In the genomic region with DNA sequence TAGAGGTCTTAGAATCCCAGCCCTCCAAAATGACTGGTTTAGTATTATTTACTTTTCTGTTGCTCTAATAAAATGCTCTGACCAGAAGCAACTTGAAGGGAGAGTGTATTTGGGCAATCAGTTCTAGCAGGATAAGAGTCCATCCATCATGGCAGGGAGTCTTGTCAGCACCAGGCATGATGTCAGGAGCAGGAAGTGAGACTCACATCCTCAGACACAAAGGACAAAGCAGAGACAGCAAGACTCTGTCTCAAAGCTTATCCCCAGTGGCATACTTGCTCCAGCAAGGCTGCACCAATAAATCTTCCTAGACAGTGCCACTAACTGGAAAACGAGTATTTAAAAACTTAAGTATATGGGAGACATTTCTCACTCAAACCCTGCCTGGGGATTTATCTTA, we compare ENCODE assay signal across 28 mouse cellular contexts. TPM values are rescaled to one million over a fixed set of nuclear protein-coding genes. Genes with fewer than 3 reads are reported as not detected.
DNase-seq lines count a peak whose midpoint lies in the region; ATAC-seq and TF ChIP-seq lines count a peak whose summit lies in the region.
"Had no signal": no experiment of that assay in that cellular context is flagged by ENCODE, and none has a peak within 500 bp of the region (broad histone marks: within the 10 kb centered on the region; RNA-seq: fewer than 3 reads in every experiment).

No protein-coding gene starts in this region.

- H3K4me3 ChIP-seq in kidney, embryonic 14.5 days (ENCODE audit: low read length) = no peak overlapping the region
- H3K4me3 ChIP-seq in lung, postnatal 0 days (ENCODE audit: low read depth, low read length) = no peak overlapping the region
- H3K4me3 ChIP-seq: erythroblast, embryonic 14.5 days; heart, embryonic 10.5 days; hindbrain, embryonic 12.5 days; intestine, embryonic 15.5 days; liver, embryonic 12.5 days had no signal

- no peaks in the 10 kb centered on the region for H3K9me3 ChIP-seq in kidney, embryonic 14.5 days (ENCODE audit: control insufficient read depth, low read length)
- H3K9me3 ChIP-seq in lung, postnatal 0 days (ENCODE audit: low read length) = no peaks in the 10 kb centered on the region
- H3K9me3 ChIP-seq: heart, embryonic 10.5 days; hindbrain, embryonic 12.5 days; intestine, embryonic 15.5 days; liver, embryonic 12.5 days had no signal

- ATAC-seq in kidney, embryonic 14.5 days (ENCODE audit: low FRiP score, low TSS enrichment) = no peak
- peak; percentile 26; the same call in 1 of the 2 replicates for ATAC-seq in lung, postnatal 0 days
- ATAC-seq: forebrain, postnatal 0 days; hindbrain, postnatal 0 days; intestine, embryonic 15.5 days; liver, embryonic 12.5 days; liver, postnatal 0 days; midbrain, embryonic 16.5 days had no signal

- H3K27ac ChIP-seq in kidney, embryonic 14.5 days (ENCODE audit: low read depth, low read length) = no peak overlapping the region
- H3K27ac ChIP-seq in lung, postnatal 0 days (ENCODE audit: low read length) = no peak overlapping the region
- H3K27ac ChIP-seq: heart, embryonic 10.5 days; hindbrain, embryonic 12.5 days; hindbrain, postnatal 0 days; intestine, embryonic 15.5 days; liver, embryonic 12.5 days; macrophage had no signal

- peaks cover 77% of the 10 kb centered on the region for H3K36me3 ChIP-seq in kidney, embryonic 14.5 days (ENCODE audit: control insufficient read depth, insufficient read depth, low read length)
- peaks cover 31% of the 10 kb centered on the region; the same call in 1 of the 2 replicates for H3K36me3 ChIP-seq in lung, postnatal 0 days (ENCODE audit: insufficient read depth, low read length)

- no peak for TF ChIP-seq EP300 in lung, postnatal 0 days (IDR thresholded peaks at IDR 0.05)

- H3K4me1 ChIP-seq in kidney, embryonic 14.5 days (ENCODE audit: control insufficient read depth, insufficient read depth, low read length) = no peaks in the 10 kb centered on the region
- no peaks in the 10 kb centered on the region for H3K4me1 ChIP-seq in lung, postnatal 0 days (ENCODE audit: insufficient read depth, low read depth, low read length)
- H3K4me1 ChIP-seq: heart, embryonic 10.5 days; hindbrain, embryonic 12.5 days; intestine, embryonic 15.5 days; liver, embryonic 12.5 days had no signal

- TF ChIP-seq CTCF in lung, postnatal 0 days (IDR thresholded peaks at IDR 0.05) = no peak

- peak; percentile 12 for DNase-seq in kidney, adult 11 months
- peak; percentile 26 for DNase-seq in lung, postnatal 0 days (ENCODE audit: low spot score)
- no peak for DNase-seq in lung, postnatal 10 days
- peak; percentile 27 for DNase-seq in embryo, embryonic 11 days
- no peak for DNase-seq in right cerebral cortex, postnatal 36 days (ENCODE audit: low spot score in 2 of 2)
- DNase-seq in right cerebral cortex, postnatal 14 days = no peak
- DNase-seq: adrenal gland, adult 2 months; B cell, adult 2 months; cerebellum, adult 8-10 months; cerebellum, postnatal 25 days; forebrain, postnatal 0 days; gastrocnemius, postnatal 14 days; heart, postnatal 36 days; layer of hippocampus, postnatal 36 days; left cerebral cortex, postnatal 4 days; liver, postnatal 0 days; right cerebral cortex, postnatal 4 days; thymus, postnatal 4 days had no signal

- 12% methylated on average over 1 of the region's 1 CpGs for WGBS in kidney, embryonic 14.5 days
- WGBS in lung, postnatal 0 days = 21% methylated on average over 1 of the region's 1 CpGs

- H3K4me2 ChIP-seq in kidney, embryonic 14.5 days (replicated peaks; ENCODE audit: low read depth, low read length) = no peak overlapping the region
- no peak overlapping the region for H3K4me2 ChIP-seq in lung, postnatal 0 days (replicated peaks; ENCODE audit: low read depth, low read length)
- H3K4me2 ChIP-seq: hindbrain, embryonic 12.5 days; intestine, embryonic 15.5 days; liver, embryonic 12.5 days; midbrain, embryonic 11.5 days had no signal

- H3K27me3 ChIP-seq in kidney, embryonic 14.5 days (ENCODE audit: control insufficient read depth, insufficient read depth, low read length) = no peaks in the 10 kb centered on the region
- no peaks in the 10 kb centered on the region for H3K27me3 ChIP-seq in lung, postnatal 0 days (replicated peaks; ENCODE audit: insufficient read depth, low read length)
- H3K27me3 ChIP-seq: hindbrain, embryonic 12.5 days; intestine, embryonic 15.5 days; liver, embryonic 12.5 days had no signal

- H3K9ac ChIP-seq in kidney, embryonic 14.5 days (ENCODE audit: low read depth, low read length) = no peak overlapping the region
- H3K9ac ChIP-seq in lung, postnatal 0 days (replicated peaks; ENCODE audit: low read depth) = no peak overlapping the region
- H3K9ac ChIP-seq: forebrain, postnatal 0 days; hindbrain, embryonic 12.5 days; intestine, embryonic 15.5 days; liver, embryonic 12.5 days; liver, postnatal 0 days had no signal

RNA-seq across cellular contexts. Expression of gene Mphosph8, which starts 17.4 kb away (rescaled TPM):
- polyA plus RNA-seq in kidney, embryonic 14.5 days (2014; fragmentation: Nextera tagmentation; extraction: Ambion mirVana) = 41.2 and 46.4 TPM in 2 replicates
- 22.0 and 23.1 TPM in 2 replicates for polyA plus RNA-seq in lung, postnatal 0 days (2015; fragmentation: Nextera tagmentation; extraction: Ambion mirVana)

Comparison
In these comparisons a context has a peak if more than half of its experiments do, and no peak if none do; other contexts are left out.
1. DNase-seq: peak in kidney, adult 11 months (single experiment), lung, postnatal 0 days (single experiment) and embryo, embryonic 11 days (single experiment); none in lung, postnatal 10 days (single experiment), right cerebral cortex, postnatal 36 days (0 of 2) and right cerebral cortex, postnatal 14 days (single experiment).